Mouse (Mus musculus) megakaryocyte, embryonic 14.5 days (primary cell): ENCODE results near the gene Pik3c2b.

Experiments used
- FLI1 ChIP-seq: IDR thresholded peaks from 2 replicates; pipeline ENCODE4 v1.6.1; 2012; ENCODE audit warnings: low read length, inconsistent platforms, mixed read lengths
- GATA1 ChIP-seq: IDR thresholded peaks from 3 replicates; pipeline ENCODE4 v1.6.1; 2012; ENCODE audit warnings: mixed read lengths, low read length, inconsistent platforms, borderline replicate concordance

DNA sequence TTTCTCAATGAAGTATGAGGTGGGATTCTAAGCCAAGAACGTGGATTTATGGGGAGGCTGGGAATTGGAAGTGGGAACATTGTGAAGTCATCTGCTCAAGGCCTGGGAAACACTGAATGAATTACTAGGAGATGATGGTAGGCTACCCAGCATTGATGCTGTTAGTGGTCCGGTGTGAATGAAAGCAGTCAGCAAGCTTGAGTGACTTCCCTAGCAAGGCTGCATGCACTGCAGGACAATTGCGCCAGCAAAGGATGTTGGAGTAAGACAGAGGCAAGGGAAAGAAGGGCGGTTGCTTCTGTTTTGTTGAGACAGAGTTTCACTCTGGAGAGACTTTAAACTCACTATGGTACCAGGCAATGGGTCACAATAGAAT, 80.9 kb downstream of the Pik3c2b start:
- TF ChIP-seq GATA1 (no peak), FLI1 (no peak)
